Mouse (Mus musculus) heart, embryonic 14.5 days (tissue): Measurements from ENCODE around the gene Lxn. TPM values are rescaled to one million over a fixed set of nuclear protein-coding genes. Genes with fewer than 3 reads are reported as not detected.

Source experiments
- ATAC-seq: fragments of 200-750 bp; cut with Nextera tagmentation; 2 replicates; pipeline ENCODE4 v1.8.0; 2017; ENCODE audit warnings: low read depth, moderate TSS enrichment; ENCODE audit not compliant: insufficient number of reproducible peaks, insufficient read depth, low FRiP score
- H3K27ac ChIP-seq, 2 experiments: fragments of 200-500 bp in 1 of 2; fragments of 300-500 bp in 1 of 2; sonication (generic) in 1 of 2; replicated peaks in 1 of 2; 2 replicates each; pipeline ENCODE4 v1.5.1; 2012 to 2014; ENCODE audit warnings: low read depth in 2 of 2, low read length in 2 of 2, control low read depth in 1 of 2, mild to moderate bottlenecking in 1 of 2, mixed read lengths in 1 of 2; ENCODE audit not compliant: control insufficient read depth in 1 of 2, insufficient read depth in 1 of 2
- H3K27me3 ChIP-seq: fragments of 300-500 bp; sonication (generic); 2 replicates; pipeline ENCODE4 v1.6.1; 2014; ENCODE audit warnings: mild to moderate bottlenecking, low read length, control low read depth; ENCODE audit not compliant: control insufficient read depth, insufficient read depth
- H3K36me3 ChIP-seq: fragments of 300-500 bp; sonication (generic); 2 replicates; pipeline ENCODE4 v1.6.1; 2014; ENCODE audit warnings: mild to moderate bottlenecking, control low read depth, low read length, mixed read lengths; ENCODE audit not compliant: control insufficient read depth, insufficient read depth
- H3K4me1 ChIP-seq, 2 experiments: fragments of 200-500 bp in 1 of 2; fragments of 300-500 bp in 1 of 2; sonication (generic) in 1 of 2; 2 replicates each; pipeline ENCODE4 v1.6.1; 2012 to 2014; ENCODE audit warnings: low read length in 2 of 2, control low read depth in 1 of 2, mixed read lengths in 1 of 2; ENCODE audit not compliant: control insufficient read depth in 2 of 2, insufficient read depth in 2 of 2
- H3K4me2 ChIP-seq: fragments of 300-500 bp; sonication (generic); 2 replicates; pipeline ENCODE4 v1.6.1; 2014; ENCODE audit warnings: mild to moderate bottlenecking, low read length
- H3K4me3 ChIP-seq, 2 experiments: fragments of 200-500 bp in 1 of 2; fragments of 300-500 bp in 1 of 2; sonication (generic) in 1 of 2; 2 replicates each; pipeline ENCODE4 v1.5.1; 2012 to 2014; ENCODE audit warnings: low read length in 2 of 2, mild to moderate bottlenecking in 2 of 2, control low read depth in 1 of 2, low read depth in 1 of 2, moderate library complexity in 1 of 2; ENCODE audit not compliant: control insufficient read depth in 1 of 2, insufficient read depth in 1 of 2
- H3K9ac ChIP-seq: fragments of 300-500 bp; sonication (generic); 2 replicates; pipeline ENCODE4 v1.6.1; 2014; ENCODE audit warnings: mild to moderate bottlenecking, low read length
- H3K9me3 ChIP-seq: fragments of 300-500 bp; sonication (generic); 2 replicates; pipeline ENCODE4 v1.6.1; 2016; ENCODE audit warnings: low read length, control low read depth; ENCODE audit not compliant: control insufficient read depth
- WGBS: fragments of 180-500 bp; shearing (Covaris S2); extraction: QIAGEN DNeasy Blood & Tissue Kit; methylation state at CpG from one replicate; pipeline ENCODE4 v1.1.7; 2014; 5-methylcytosine and 5-hydroxymethylcytosine counted together
- polyA plus RNA-seq: library from polyadenylated mRNA; unstranded; fragments of >200 nt; fragmentation: Nextera tagmentation; extraction: Ambion mirVana; gene quantifications from 2 replicates; pipeline ENCODE4 v1.2.1, GENCODE M21; 2014

Lxn gene
- 79.8 and 96.9 TPM in 2 replicates for polyA plus RNA-seq

DNA sequence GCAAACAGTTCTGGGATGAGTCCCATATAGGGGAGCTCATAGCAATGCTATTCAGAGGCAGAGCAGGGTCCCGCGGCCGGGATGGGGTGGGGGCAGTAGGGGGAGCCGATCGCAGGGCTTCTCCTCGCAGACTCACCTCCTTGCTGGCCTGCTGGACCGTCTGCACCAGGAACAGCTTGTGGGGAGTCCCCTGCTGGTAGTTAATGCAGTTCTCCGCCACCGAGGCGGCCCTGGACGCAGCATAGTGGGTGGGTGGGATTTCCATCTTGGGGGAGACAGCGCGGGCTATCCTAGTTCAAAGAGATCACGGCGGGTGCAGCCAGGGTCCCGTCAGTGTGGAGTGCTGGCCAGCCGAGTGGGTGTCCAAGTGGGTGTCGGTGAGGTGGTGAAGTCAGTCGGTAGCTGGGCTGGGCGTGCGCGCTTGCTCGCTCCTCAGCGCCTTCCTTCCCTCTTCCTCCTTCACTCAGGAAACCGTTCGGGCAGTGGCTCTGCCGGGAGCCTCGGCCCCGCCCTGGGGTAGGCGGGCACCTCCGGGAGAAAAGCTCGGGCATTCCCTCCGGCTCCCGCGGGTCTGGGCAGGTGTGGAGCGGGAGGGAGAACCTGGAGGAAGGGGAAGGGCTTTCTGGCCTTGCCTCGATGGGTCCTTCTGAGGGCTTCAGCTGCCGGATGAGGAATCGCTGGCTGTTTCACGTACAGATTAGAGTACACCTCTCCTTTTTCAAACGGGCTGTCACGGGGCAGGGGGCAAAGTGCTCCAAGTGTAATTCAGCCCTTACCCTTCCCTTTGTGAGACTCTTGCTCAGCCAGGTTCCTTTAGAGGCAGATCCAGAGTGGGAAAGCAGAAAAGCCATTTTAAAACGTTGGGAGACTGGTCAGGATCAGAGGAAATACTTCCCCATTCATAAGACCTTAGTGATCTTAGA lies at the start of gene Lxn:
Gene Lxn (minus strand): TSS at position 477 of the 923 bp plus-strand sequence.
- H3K9ac ChIP-seq, result peak within 1 kb of the TSS; percentile 85
- H3K4me2 ChIP-seq, result peak within 1 kb of the TSS; percentile 90
- H3K27ac ChIP-seq, result peak within 1 kb of the TSS; percentile 77 to 86
- no peaks in the 10 kb centered on the region for H3K27me3 ChIP-seq
- H3K4me1 ChIP-seq, result peaks cover 5 to 14% of the 10 kb centered on the region in 2 experiments; a peak in 3 of 4 replicates
- ATAC-seq, result peak; percentile 76
- H3K9me3 ChIP-seq, result no peaks in the 10 kb centered on the region
- H3K36me3 ChIP-seq, result peaks cover 49% of the 10 kb centered on the region
- peak within 1 kb of the TSS; percentile 76 to 79 for H3K4me3 ChIP-seq
- WGBS, result under 1% methylated on average over 43 of the region's 43 CpGs

GRCm38 (mm10) chr3:67512807-67513206 lies 49.1 kb upstream of the Lxn start:
- H3K27ac ChIP-seq, result no peak overlapping the region

DNA sequence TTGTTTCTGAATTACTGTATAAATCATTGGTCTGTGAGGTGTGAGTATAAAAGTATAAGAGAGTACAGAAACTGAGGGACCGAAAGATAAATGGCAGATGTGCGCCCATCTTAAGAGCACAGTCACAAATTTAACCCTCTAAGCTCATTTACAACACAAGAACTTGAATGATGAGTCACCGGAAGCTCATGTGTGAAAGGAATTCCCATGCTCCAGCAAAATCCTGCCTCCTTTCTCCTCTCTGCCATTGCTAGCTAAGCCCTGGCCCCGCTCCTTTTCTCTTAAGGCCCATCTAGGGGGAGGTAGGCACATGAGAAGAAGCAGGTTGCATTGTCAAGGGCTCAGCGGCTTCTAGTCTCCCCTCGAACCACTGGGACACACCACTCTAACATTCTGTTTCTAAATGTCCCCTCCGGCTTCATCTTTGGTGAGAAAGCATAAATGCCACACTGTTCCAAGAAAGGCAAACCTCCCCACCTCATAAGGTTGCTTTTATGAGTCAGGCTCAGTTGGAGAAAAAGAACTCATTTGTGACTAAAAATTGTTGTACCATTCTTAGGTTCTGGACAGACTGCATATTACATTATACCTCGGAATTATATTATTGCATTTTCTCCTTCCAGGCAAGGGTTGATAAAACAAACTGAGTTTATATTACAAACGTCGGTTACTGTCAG lies 44.6 kb upstream of the Lxn start:
- no peaks in the 10 kb centered on the region for H3K27me3 ChIP-seq
- no peak overlapping the region for H3K4me3 ChIP-seq
- no peak overlapping the region for H3K27ac ChIP-seq
- no peak for ATAC-seq
- no peak overlapping the region for H3K9ac ChIP-seq
- 77% methylated on average over 10 of the region's 10 CpGs for WGBS
- H3K4me1 ChIP-seq, result no peaks in the 10 kb centered on the region
- H3K9me3 ChIP-seq, result no peaks in the 10 kb centered on the region
- no peak overlapping the region for H3K4me2 ChIP-seq
- no peaks in the 10 kb centered on the region for H3K36me3 ChIP-seq

More at GRCm38 (mm10) chr3:67512807-67513206, 49.1 kb upstream of the Lxn start:
- Histone ChIP-seq H3K9me3 (no peaks in the 10 kb centered on the region), H3K4me1 (no peaks in the 10 kb centered on the region; a peak in 1 of 4 replicates), H3K4me2 (no peak overlapping the region), H3K9ac (no peak overlapping the region), H3K4me3 (no peak overlapping the region), H3K27me3 (peaks cover 8% of the 10 kb centered on the region), H3K36me3 (no peaks in the 10 kb centered on the region)
- no peak for ATAC-seq
- 2% methylated on average over 5 of the region's 5 CpGs for WGBS

DNA sequence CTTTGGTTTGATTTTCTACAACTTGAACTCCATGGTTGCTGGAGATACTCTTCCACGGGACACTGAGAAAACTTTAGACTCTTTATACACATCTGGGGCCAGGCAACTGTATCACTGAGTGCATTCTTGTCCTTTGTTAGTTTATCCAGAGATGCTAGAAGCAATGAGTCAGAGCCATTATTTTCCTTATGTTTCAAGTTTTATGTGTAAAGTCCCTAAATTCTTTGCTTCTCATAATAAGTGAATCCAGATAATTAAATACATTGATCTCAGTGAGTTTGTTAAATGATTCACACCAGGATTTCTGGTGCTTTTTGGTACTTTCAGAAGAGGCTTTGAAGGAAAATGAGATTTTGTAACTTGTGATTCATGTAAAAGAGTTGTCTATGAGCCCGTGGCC lies 41.6 kb upstream of the Lxn start:
- Histone ChIP-seq H3K9ac (no peak overlapping the region), H3K4me1 (no peaks in the 10 kb centered on the region), H3K4me2 (no peak overlapping the region), H3K27ac (no peak overlapping the region), H3K9me3 (no peaks in the 10 kb centered on the region), H3K4me3 (no peak overlapping the region), H3K36me3 (no peaks in the 10 kb centered on the region), H3K27me3 (no peaks in the 10 kb centered on the region)
- 81% methylated on average over 2 of the region's 2 CpGs for WGBS
- no peak for ATAC-seq

DNA sequence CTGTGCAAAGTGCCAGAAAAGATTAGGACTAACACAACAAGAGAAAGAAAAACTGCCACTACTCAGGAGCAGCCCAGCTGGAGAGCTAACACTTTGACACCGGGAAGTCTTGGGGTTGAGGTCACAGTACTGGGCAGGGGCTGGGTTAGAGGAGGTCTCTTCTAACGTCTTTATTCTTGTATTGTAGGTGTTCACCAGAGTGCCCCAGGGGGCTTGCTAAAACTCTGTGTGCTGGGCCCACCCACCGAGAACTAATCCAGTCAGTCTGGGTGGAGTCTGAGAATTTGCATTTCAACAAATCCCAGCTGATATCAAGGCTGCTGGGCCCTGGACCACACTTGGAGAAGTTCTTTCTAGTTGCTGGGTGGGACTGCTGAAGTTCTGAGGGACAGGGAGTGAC lies 40.2 kb upstream of the Lxn start:
- H3K36me3 ChIP-seq, result no peaks in the 10 kb centered on the region
- 0 out of 2 replicates have a peak, but pooled peaks cover 2% of the 10 kb centered on the region for H3K9me3 ChIP-seq
- ATAC-seq, result no peak
- 9% methylated on average over 3 of the region's 3 CpGs for WGBS
- no peak overlapping the region for H3K9ac ChIP-seq
- H3K27me3 ChIP-seq, result no peaks in the 10 kb centered on the region
- H3K4me2 ChIP-seq, result no peak overlapping the region
- H3K4me1 ChIP-seq, result no peaks in the 10 kb centered on the region
- H3K4me3 ChIP-seq, result no peak overlapping the region
- H3K27ac ChIP-seq, result no peak overlapping the region

DNA sequence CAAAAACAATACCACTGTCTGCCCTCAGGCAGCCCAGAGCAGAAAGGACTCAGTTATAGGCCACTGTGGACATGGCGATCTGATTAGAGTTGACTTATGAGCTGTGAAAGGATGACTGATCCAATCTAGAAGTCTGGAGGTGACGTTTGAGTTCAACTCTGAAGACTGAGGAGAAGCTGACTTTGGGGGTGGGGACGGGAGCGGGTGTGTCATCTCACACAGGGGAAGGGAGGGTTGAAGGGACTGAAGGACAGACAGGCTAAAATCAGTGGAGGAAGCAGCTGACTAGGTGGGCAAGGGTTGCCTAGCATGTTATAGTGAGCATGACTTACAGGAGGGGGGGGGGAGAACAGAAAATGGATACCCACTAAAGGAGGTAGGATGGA lies 35.7 kb upstream of the Lxn start:
- no peak overlapping the region for H3K4me3 ChIP-seq
- 91% methylated on average over 4 of the region's 4 CpGs for WGBS
- H3K4me2 ChIP-seq, result no peak overlapping the region
- ATAC-seq, result no peak
- H3K36me3 ChIP-seq, result no peaks in the 10 kb centered on the region
- H3K9ac ChIP-seq, result no peak overlapping the region
- no peak overlapping the region for H3K27ac ChIP-seq
- no peaks in the 10 kb centered on the region for H3K4me1 ChIP-seq
- no peaks in the 10 kb centered on the region for H3K27me3 ChIP-seq
- H3K9me3 ChIP-seq, result 0 out of 2 replicates have a peak, but pooled peaks cover 5% of the 10 kb centered on the region

DNA sequence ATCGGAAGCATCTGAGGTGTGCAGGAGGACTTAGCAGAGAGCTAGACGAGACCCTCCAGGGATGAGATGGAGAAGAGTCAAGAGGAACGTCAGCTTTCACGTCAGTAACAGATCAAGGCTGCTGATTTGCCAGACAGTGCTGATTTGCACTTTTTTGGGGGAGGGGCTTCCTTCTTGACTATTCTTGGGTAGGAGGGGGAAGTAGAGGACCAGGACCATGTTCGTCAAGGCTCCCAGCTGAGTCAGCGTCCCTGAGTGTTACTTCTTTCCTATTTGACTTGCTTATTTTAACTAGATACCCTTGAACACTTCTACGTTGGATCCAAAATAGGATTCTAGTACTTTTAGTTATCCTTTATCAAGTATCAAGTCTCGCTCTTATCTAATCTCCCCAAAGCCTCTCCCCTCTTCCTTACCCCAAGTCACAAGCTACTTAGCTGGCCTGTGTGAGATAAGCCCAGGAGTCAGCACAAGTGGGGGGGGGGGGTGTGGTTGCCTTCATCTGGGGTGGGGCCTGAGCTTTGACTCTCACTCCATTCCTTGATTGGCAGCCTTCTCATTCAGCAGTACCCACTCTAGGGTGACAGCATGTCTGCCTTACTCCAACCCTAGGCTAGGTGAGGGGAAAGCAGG lies 35.2 kb upstream of the Lxn start:
- ATAC-seq, result no peak
- H3K27me3 ChIP-seq, result no peaks in the 10 kb centered on the region
- H3K36me3 ChIP-seq, result no peaks in the 10 kb centered on the region
- H3K27ac ChIP-seq, result no peak overlapping the region
- no peak overlapping the region for H3K9ac ChIP-seq
- no peak overlapping the region for H3K4me3 ChIP-seq
- H3K9me3 ChIP-seq, result 0 out of 2 replicates have a peak, but pooled peaks cover 5% of the 10 kb centered on the region
- no peak overlapping the region for H3K4me2 ChIP-seq
- H3K4me1 ChIP-seq, result no peaks in the 10 kb centered on the region
- WGBS, result 80% methylated on average over 8 of the region's 8 CpGs
